Mouse (Mus musculus) liver, embryonic 16.5 days (tissue): Measurements from ENCODE around the gene Hsf4. TPM values are rescaled to one million over a fixed set of nuclear protein-coding genes. Genes with fewer than 3 reads are reported as not detected.

Experiments
- ATAC-seq: fragments of 200-750 bp; cut with Nextera tagmentation; 2 replicates; pipeline ENCODE4 v1.8.0; 2017; ENCODE audit warnings: low read depth, mild to moderate bottlenecking, moderate number of reproducible peaks, moderate library complexity
- H3K27ac ChIP-seq: fragments of 300-500 bp; sonication (generic); 2 replicates; pipeline ENCODE4 v1.5.1; 2014; ENCODE audit warnings: mild to moderate bottlenecking, low read length
- H3K27me3 ChIP-seq: fragments of 300-500 bp; sonication (generic); 2 replicates; pipeline ENCODE4 v1.6.1; 2014; ENCODE audit warnings: low read depth, low read length, mixed read lengths; ENCODE audit not compliant: control insufficient read depth, insufficient read depth
- H3K36me3 ChIP-seq: fragments of 300-500 bp; sonication (generic); 2 replicates; pipeline ENCODE4 v1.6.1; 2014; ENCODE audit warnings: mild to moderate bottlenecking; ENCODE audit not compliant: control insufficient read depth, insufficient read depth
- H3K4me1 ChIP-seq: fragments of 300-500 bp; sonication (generic); 2 replicates; pipeline ENCODE4 v1.6.1; 2014; ENCODE audit warnings: low read depth, low read length, mixed read lengths; ENCODE audit not compliant: control insufficient read depth
- H3K4me2 ChIP-seq: fragments of 300-500 bp; sonication (generic); 2 replicates; pipeline ENCODE4 v1.6.1; 2014; ENCODE audit warnings: low read depth, low read length, mixed read lengths
- H3K4me3 ChIP-seq: fragments of 300-500 bp; sonication (generic); 2 replicates; pipeline ENCODE4 v1.5.1; 2014; ENCODE audit warnings: low read depth, mild to moderate bottlenecking, low read length
- H3K9ac ChIP-seq: fragments of 300-500 bp; sonication (generic); 2 replicates; pipeline ENCODE4 v1.6.1; 2014; ENCODE audit warnings: low read depth, low read length
- H3K9me3 ChIP-seq: fragments of 300-500 bp; sonication (generic); replicated peaks from 2 replicates; pipeline ENCODE4 v1.6.1; 2016; ENCODE audit warnings: low read length; ENCODE audit not compliant: control insufficient read depth
- WGBS: fragments of 180-500 bp; shearing (Covaris S2); extraction: QIAGEN DNeasy Blood & Tissue Kit; methylation state at CpG from one replicate; pipeline ENCODE4 v1.1.7; 2014; ENCODE audit not compliant: insufficient replicate concordance; 5-methylcytosine and 5-hydroxymethylcytosine counted together
- polyA plus RNA-seq: library from polyadenylated mRNA; unstranded; fragments of >200 nt; fragmentation: Nextera tagmentation; extraction: Ambion mirVana; gene quantifications from 2 replicates; pipeline ENCODE4 v1.2.1, GENCODE M21; 2015

The Hsf4 gene
- polyA plus RNA-seq, 1 experiment from 2014 or later: 0.08 TPM

- no peaks in the 10 kb centered on the region for H3K27me3 ChIP-seq
- H3K9me3 ChIP-seq: no peaks in the 10 kb centered on the region
- H3K4me2 ChIP-seq: peak within 1 kb of the TSS; percentile 59
- H3K4me3 ChIP-seq: peak within 1 kb of the TSS; percentile 53
- H3K27ac ChIP-seq: peak within 1 kb of the TSS; percentile 60
- WGBS: 12% methylated on average over 29 of the region's 30 CpGs
- peak within 1 kb of the TSS; percentile 49; the same call in 1 of the 2 replicates for H3K9ac ChIP-seq
- H3K36me3 ChIP-seq: peaks cover 79% of the 10 kb centered on the region
- peak; percentile 82 for ATAC-seq
- peaks cover 49% of the 10 kb centered on the region for H3K4me1 ChIP-seq
Measured at GRCm38 (mm10) chr8:105305211-105306145, 35.9 kb downstream of the Hsf4 start, which contains the start of gene Elmo3. TSS of gene Elmo3 (plus strand) at chr8:105305601.

GRCm38 (mm10) chr8:105306146-105306691, 36.6 kb downstream of the Hsf4 start:
- H3K4me2 ChIP-seq: peak overlapping the region; percentile 59
- no peaks in the 10 kb centered on the region; the same call in 1 of the 2 replicates for H3K9me3 ChIP-seq
- H3K36me3 ChIP-seq: peaks cover 78% of the 10 kb centered on the region
- H3K27me3 ChIP-seq: no peaks in the 10 kb centered on the region
- peak overlapping the region; percentile 60 for H3K27ac ChIP-seq
- H3K9ac ChIP-seq: peak overlapping the region; percentile 49; the same call in 1 of the 2 replicates
- WGBS: 68% methylated on average over 5 of the region's 5 CpGs
- no peak for ATAC-seq
- H3K4me1 ChIP-seq: peaks cover 49% of the 10 kb centered on the region
- H3K4me3 ChIP-seq: peak overlapping the region; percentile 53

GRCm38 (mm10) chr8:105307670-105308069, 38.1 kb downstream of the Hsf4 start:
- Histone ChIP-seq H3K9ac (no peak overlapping the region), H3K4me3 (no peak overlapping the region), H3K27me3 (no peaks in the 10 kb centered on the region), H3K27ac (no peak overlapping the region), H3K36me3 (peaks cover 72% of the 10 kb centered on the region), H3K4me2 (no peak overlapping the region), H3K9me3 (no peaks in the 10 kb centered on the region; the same call in 1 of the 2 replicates), H3K4me1 (peaks cover 48% of the 10 kb centered on the region)
- no peak for ATAC-seq
- WGBS: 89% methylated on average over 13 of the region's 13 CpGs

- H3K4me2 ChIP-seq: no peak overlapping the region
- no peak for ATAC-seq
- H3K9me3 ChIP-seq: no peaks in the 10 kb centered on the region; the same call in 1 of the 2 replicates
- WGBS: 85% methylated on average over 10 of the region's 10 CpGs
- peaks cover 73% of the 10 kb centered on the region for H3K36me3 ChIP-seq
- H3K4me3 ChIP-seq: no peak overlapping the region
- H3K27me3 ChIP-seq: no peaks in the 10 kb centered on the region
- H3K4me1 ChIP-seq: peaks cover 48% of the 10 kb centered on the region
- no peak overlapping the region for H3K9ac ChIP-seq
- H3K27ac ChIP-seq: no peak overlapping the region
Measured at GRCm38 (mm10) chr8:105308428-105308827, 38.8 kb downstream of the Hsf4 start.

GRCm38 (mm10) chr8:105309142-105309847, 39.7 kb downstream of the Hsf4 start:
- peaks cover 73% of the 10 kb centered on the region for H3K36me3 ChIP-seq
- H3K9ac ChIP-seq: no peak overlapping the region
- no peak for ATAC-seq
- H3K27ac ChIP-seq: no peak overlapping the region
- WGBS: 86% methylated on average over 15 of the region's 15 CpGs
- H3K9me3 ChIP-seq: no peaks in the 10 kb centered on the region; the same call in 1 of the 2 replicates
- no peaks in the 10 kb centered on the region for H3K27me3 ChIP-seq
- H3K4me2 ChIP-seq: no peak overlapping the region
- H3K4me1 ChIP-seq: peaks cover 48% of the 10 kb centered on the region
- no peak overlapping the region for H3K4me3 ChIP-seq

- H3K4me2 ChIP-seq: no peak overlapping the region
- no peak for ATAC-seq
- peaks cover 75% of the 10 kb centered on the region for H3K36me3 ChIP-seq
- peaks cover 43% of the 10 kb centered on the region for H3K4me1 ChIP-seq
- no peaks in the 10 kb centered on the region; the same call in 1 of the 2 replicates for H3K9me3 ChIP-seq
- H3K4me3 ChIP-seq: no peak overlapping the region
- no peak overlapping the region for H3K27ac ChIP-seq
- H3K9ac ChIP-seq: no peak overlapping the region
- H3K27me3 ChIP-seq: no peaks in the 10 kb centered on the region
- WGBS: 82% methylated on average over 8 of the region's 8 CpGs
Measured at GRCm38 (mm10) chr8:105310118-105310517, 40.5 kb downstream of the Hsf4 start.

- Histone ChIP-seq H3K27me3 (no peaks in the 10 kb centered on the region), H3K9me3 (no peaks in the 10 kb centered on the region; the same call in 1 of the 2 replicates), H3K4me2 (no peak overlapping the region), H3K4me1 (peaks cover 29% of the 10 kb centered on the region), H3K36me3 (peaks cover 85% of the 10 kb centered on the region), H3K27ac (no peak overlapping the region), H3K4me3 (no peak overlapping the region), H3K9ac (no peak overlapping the region)
- ATAC-seq: peak; percentile 42
- 38% methylated on average over 1 of the region's 1 CpGs for WGBS
Measured at GRCm38 (mm10) chr8:105311718-105312117, 42.1 kb downstream of the Hsf4 start.

GRCm38 (mm10) chr8:105312891-105313481, 43.4 kb downstream of the Hsf4 start:
- 39% methylated on average over 8 of the region's 8 CpGs for WGBS
- Histone ChIP-seq H3K27ac (peak overlapping the region; percentile 49), H3K9me3 (no peaks in the 10 kb centered on the region; the same call in 1 of the 2 replicates), H3K4me2 (peak overlapping the region; percentile 25), H3K36me3 (peaks cover 79% of the 10 kb centered on the region), H3K9ac (peak overlapping the region; percentile 30; the same call in 1 of the 2 replicates), H3K4me3 (no peak overlapping the region), H3K27me3 (no peaks in the 10 kb centered on the region), H3K4me1 (peaks cover 29% of the 10 kb centered on the region)
- peak; percentile 66 for ATAC-seq
